Mouse (Mus musculus) heart, embryonic 12.5 days (tissue): Measurements from ENCODE around the gene C1qb. TPM values are rescaled to one million over a fixed set of nuclear protein-coding genes. Genes with fewer than 3 reads are reported as not detected.

Experiments
- ATAC-seq: fragments of 200-750 bp; cut with Nextera tagmentation; 2 replicates; pipeline ENCODE4 v1.8.0; 2017; ENCODE audit warnings: moderate TSS enrichment, moderate library complexity; ENCODE audit not compliant: insufficient number of reproducible peaks, low FRiP score
- H3K27ac ChIP-seq: fragments of 300-500 bp; sonication (generic); 2 replicates; pipeline ENCODE4 v1.5.1; 2016; ENCODE audit warnings: mild to moderate bottlenecking, moderate library complexity; ENCODE audit not compliant: poor library complexity, severe bottlenecking
- H3K27me3 ChIP-seq: fragments of 300-500 bp; sonication (generic); replicated peaks from 2 replicates; pipeline ENCODE4 v1.6.1; 2016; ENCODE audit warnings: mild to moderate bottlenecking, moderate library complexity
- H3K36me3 ChIP-seq: fragments of 300-500 bp; sonication (generic); 2 replicates; pipeline ENCODE4 v1.6.1; 2016; ENCODE audit warnings: mild to moderate bottlenecking, moderate library complexity
- H3K4me1 ChIP-seq: fragments of 300-500 bp; sonication (generic); replicated peaks from 2 replicates; pipeline ENCODE4 v1.6.1; 2016; ENCODE audit warnings: mild to moderate bottlenecking
- H3K4me2 ChIP-seq: fragments of 300-500 bp; sonication (generic); 2 replicates; pipeline ENCODE4 v1.6.1; 2016; ENCODE audit warnings: mild to moderate bottlenecking, moderate library complexity
- H3K4me3 ChIP-seq: fragments of 300-500 bp; sonication (generic); 2 replicates; pipeline ENCODE4 v1.5.1; 2016; ENCODE audit warnings: mild to moderate bottlenecking
- H3K9ac ChIP-seq: fragments of 300-500 bp; sonication (generic); 2 replicates; pipeline ENCODE4 v1.6.1; 2016; ENCODE audit warnings: mild to moderate bottlenecking, moderate library complexity
- H3K9me3 ChIP-seq: fragments of 300-500 bp; sonication (generic); replicated peaks from 2 replicates; pipeline ENCODE4 v1.6.1; 2016; ENCODE audit warnings: mild to moderate bottlenecking, moderate library complexity
- WGBS: fragments of 180-500 bp; shearing (Covaris S2); methylation state at CpG from one replicate; pipeline ENCODE4 v1.1.7; 2016; 5-methylcytosine and 5-hydroxymethylcytosine counted together
- polyA plus RNA-seq: library from polyadenylated mRNA; unstranded; fragments of >200 nt; fragmentation: Nextera tagmentation; extraction: Ambion mirVana; gene quantifications from 2 replicates; pipeline ENCODE4 v1.2.1, GENCODE M21; 2016

C1qb gene
- polyA plus RNA-seq, 1 experiment from 2014 or later, result 19.3 TPM

GRCm38 (mm10) chr4:136847166-136847565 is 38.8 kb downstream of the C1qb start:
- no peaks in the 10 kb centered on the region for H3K4me1 ChIP-seq
- H3K9me3 ChIP-seq, result no peaks in the 10 kb centered on the region
- ATAC-seq, result no peak
- no peak overlapping the region for H3K4me2 ChIP-seq
- WGBS, result 72% methylated on average over 6 of the region's 6 CpGs
- H3K27ac ChIP-seq, result no peak overlapping the region
- no peak overlapping the region for H3K4me3 ChIP-seq
- peaks cover 76% of the 10 kb centered on the region for H3K27me3 ChIP-seq
- no peak overlapping the region for H3K9ac ChIP-seq
- H3K36me3 ChIP-seq, result no peaks in the 10 kb centered on the region

- H3K4me2 ChIP-seq, result no peak overlapping the region
- no peak overlapping the region for H3K27ac ChIP-seq
- 81% methylated on average over 10 of the region's 10 CpGs for WGBS
- no peaks in the 10 kb centered on the region for H3K9me3 ChIP-seq
- no peak overlapping the region for H3K9ac ChIP-seq
- peaks cover 72% of the 10 kb centered on the region for H3K27me3 ChIP-seq
- no peaks in the 10 kb centered on the region for H3K4me1 ChIP-seq
- H3K36me3 ChIP-seq, result no peaks in the 10 kb centered on the region
- no peak for ATAC-seq
- no peak overlapping the region for H3K4me3 ChIP-seq
Measured at GRCm38 (mm10) chr4:136842802-136843201, 43.2 kb downstream of the C1qb start.

- H3K9me3 ChIP-seq, result no peaks in the 10 kb centered on the region
- H3K4me2 ChIP-seq, result no peak overlapping the region
- no peak overlapping the region for H3K27ac ChIP-seq
- H3K27me3 ChIP-seq, result peaks cover 76% of the 10 kb centered on the region
- H3K4me3 ChIP-seq, result no peak overlapping the region
- ATAC-seq, result no peak
- WGBS, result 67% methylated on average over 4 of the region's 4 CpGs
- H3K36me3 ChIP-seq, result no peaks in the 10 kb centered on the region
- peaks cover under 1% of the 10 kb centered on the region; the same call in 1 of the 2 replicates for H3K4me1 ChIP-seq
- no peak overlapping the region for H3K9ac ChIP-seq
Measured at GRCm38 (mm10) chr4:136842033-136842432, 44.0 kb downstream of the C1qb start.

- Histone ChIP-seq H3K4me1 (peaks cover 9% of the 10 kb centered on the region), H3K4me3 (no peak overlapping the region), H3K9me3 (no peaks in the 10 kb centered on the region), H3K27me3 (peaks cover 71% of the 10 kb centered on the region), H3K4me2 (no peak overlapping the region), H3K9ac (no peak overlapping the region), H3K36me3 (no peaks in the 10 kb centered on the region), H3K27ac (no peak overlapping the region)
- 9% methylated on average over 5 of the region's 5 CpGs for WGBS
- ATAC-seq, result peak; percentile 47; the same call in 1 of the 2 replicates
Measured at GRCm38 (mm10) chr4:136841056-136841455, 44.9 kb downstream of the C1qb start.

GRCm38 (mm10) chr4:136838462-136838861 is 47.5 kb downstream of the C1qb start:
- H3K9ac ChIP-seq, result no peak overlapping the region
- H3K4me1 ChIP-seq, result peaks cover 16% of the 10 kb centered on the region
- H3K4me2 ChIP-seq, result no peak overlapping the region
- H3K27me3 ChIP-seq, result peaks cover 69% of the 10 kb centered on the region
- WGBS, result 45% methylated on average over 9 of the region's 9 CpGs
- ATAC-seq, result no peak
- H3K9me3 ChIP-seq, result no peaks in the 10 kb centered on the region
- H3K4me3 ChIP-seq, result no peak overlapping the region
- no peaks in the 10 kb centered on the region for H3K36me3 ChIP-seq
- no peak overlapping the region for H3K27ac ChIP-seq

- Histone ChIP-seq H3K27me3 (peaks cover 69% of the 10 kb centered on the region), H3K9me3 (no peaks in the 10 kb centered on the region), H3K9ac (no peak overlapping the region), H3K27ac (no peak overlapping the region), H3K36me3 (no peaks in the 10 kb centered on the region), H3K4me1 (peaks cover 16% of the 10 kb centered on the region), H3K4me3 (no peak overlapping the region), H3K4me2 (no peak overlapping the region)
- ATAC-seq, result no peak
- WGBS, result 63% methylated on average over 9 of the region's 9 CpGs
Measured at GRCm38 (mm10) chr4:136838026-136838425, 48.0 kb downstream of the C1qb start.

GRCm38 (mm10) chr4:136836387-136836931 is 49.5 kb downstream of the C1qb start:
- Histone ChIP-seq H3K27me3 (peaks cover 77% of the 10 kb centered on the region), H3K4me2 (peak overlapping the region; percentile 99), H3K27ac (0 out of 2 replicates have a peak overlapping the region, but pooled peaks have one; percentile 4), H3K9ac (peak overlapping the region; percentile 83), H3K9me3 (no peaks in the 10 kb centered on the region), H3K4me3 (peak overlapping the region; percentile 94), H3K36me3 (no peaks in the 10 kb centered on the region), H3K4me1 (peaks cover 16% of the 10 kb centered on the region)
- under 1% methylated on average over 27 of the region's 27 CpGs for WGBS
- peak; percentile 22; the same call in 1 of the 2 replicates for ATAC-seq

- peak within 1 kb of the TSS; percentile 83 for H3K9ac ChIP-seq
- peaks cover 84% of the 10 kb centered on the region for H3K27me3 ChIP-seq
- no peaks in the 10 kb centered on the region for H3K9me3 ChIP-seq
- under 1% methylated on average over 63 of the region's 88 CpGs for WGBS
- peaks cover 16% of the 10 kb centered on the region for H3K4me1 ChIP-seq
- ATAC-seq, result peak; percentile 64
- H3K36me3 ChIP-seq, result no peaks in the 10 kb centered on the region
- 0 out of 2 replicates have a peak within 1 kb of the TSS, but pooled peaks have one; percentile 4 for H3K27ac ChIP-seq
- H3K4me3 ChIP-seq, result peak within 1 kb of the TSS; percentile 94
- peak within 1 kb of the TSS; percentile 99 for H3K4me2 ChIP-seq
Measured at GRCm38 (mm10) chr4:136835621-136836386, 50.2 kb downstream of the C1qb start, which contains the start of gene Ephb2. Ephb2 (minus strand) TSS chr4:136835988.

GRCm38 (mm10) chr4:136834815-136835620 is 51.0 kb downstream of the C1qb start:
- under 1% methylated on average over 76 of the region's 76 CpGs for WGBS

GRCm38 (mm10) chr4:136834439-136834814 is 51.6 kb downstream of the C1qb start:
- 11% methylated on average over 12 of the region's 12 CpGs for WGBS
- peaks cover 26% of the 10 kb centered on the region for H3K4me1 ChIP-seq
- peak overlapping the region; percentile 99 for H3K4me2 ChIP-seq
- peak overlapping the region; percentile 94 for H3K4me3 ChIP-seq
- H3K27ac ChIP-seq, result no peak overlapping the region
- H3K9ac ChIP-seq, result peak overlapping the region; percentile 83
- ATAC-seq, result no peak
- H3K36me3 ChIP-seq, result no peaks in the 10 kb centered on the region
- H3K27me3 ChIP-seq, result peaks cover 88% of the 10 kb centered on the region
- no peaks in the 10 kb centered on the region for H3K9me3 ChIP-seq

More at GRCm38 (mm10) chr4:136834815-136835620, 51.0 kb downstream of the C1qb start:
- Histone ChIP-seq H3K27me3 (peaks cover 87% of the 10 kb centered on the region), H3K36me3 (no peaks in the 10 kb centered on the region), H3K4me1 (peaks cover 21% of the 10 kb centered on the region), H3K4me3 (peak overlapping the region; percentile 94), H3K27ac (no peak overlapping the region), H3K9ac (peak overlapping the region; percentile 83), H3K4me2 (peak overlapping the region; percentile 99), H3K9me3 (no peaks in the 10 kb centered on the region)
- peak; percentile 33; the same call in 1 of the 2 replicates for ATAC-seq
